Mouse (Mus musculus): ENCODE results near the gene Gdf2. TPM values are rescaled to one million over a fixed set of nuclear protein-coding genes. Genes with fewer than 3 reads are reported as not detected.
A peak's percentile ranks its signal among the peaks of the same experiment; 100 is the strongest.

Gdf2 gene
- polyA plus RNA-seq, 1 experiment from 2014 or later = not detected

DNA sequence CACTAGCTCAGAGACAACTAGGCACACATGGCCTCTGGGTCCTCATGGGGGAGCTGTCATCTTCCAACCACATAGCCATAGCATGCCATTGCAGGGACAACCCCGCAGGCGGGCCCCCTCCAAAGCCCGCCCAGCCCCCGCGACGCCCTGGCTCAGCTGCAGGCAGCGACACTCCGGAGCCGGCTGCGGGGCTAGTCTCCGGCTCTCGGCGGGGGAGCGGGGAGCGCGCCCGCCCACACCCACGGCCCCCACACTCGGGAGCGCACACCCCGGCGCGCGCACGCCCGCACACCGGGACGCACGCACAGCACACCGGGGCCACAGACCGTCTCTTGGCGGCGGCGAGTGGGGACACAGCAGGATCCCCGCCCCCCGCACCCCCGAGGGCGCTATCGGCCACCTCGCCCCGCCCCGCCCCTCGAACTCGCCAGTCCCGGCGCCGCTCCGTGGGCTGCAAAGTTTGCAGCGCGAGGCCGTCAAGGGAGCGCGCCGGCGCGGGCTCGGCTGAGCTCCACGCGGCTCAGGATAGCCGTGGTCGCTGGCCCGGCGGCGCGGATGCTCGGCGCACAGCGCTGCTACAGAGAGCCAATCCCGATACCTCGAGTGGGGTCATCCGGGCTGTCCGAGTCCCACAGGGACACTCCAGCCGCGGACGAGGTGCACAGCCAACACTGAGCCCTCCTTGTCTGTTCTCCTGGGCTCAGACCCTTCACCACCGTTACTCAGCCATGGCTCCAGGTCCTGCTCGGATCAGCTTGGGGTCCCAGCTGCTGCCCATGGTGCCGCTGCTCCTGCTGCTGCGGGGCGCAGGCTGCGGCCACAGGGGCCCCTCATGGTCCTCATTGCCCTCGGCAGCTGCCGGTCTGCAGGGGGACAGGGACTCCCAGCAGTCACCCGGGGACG lies 17.4 kb upstream of the Gdf2 start, which contains the start of gene Gdf10:
Gdf10 (plus strand) TSS at position 420 of the 903 bp plus-strand sequence.
- Histone ChIP-seq H3K9me3 (replicated peaks) (no peaks in the 10 kb centered on the region), H3K27ac (no peak within 1 kb of the TSS), H3K4me1 (peaks cover 23% of the 10 kb centered on the region), H3K9ac (peak within 1 kb of the TSS; percentile 60), H3K4me3 (peak within 1 kb of the TSS; percentile 52), H3K4me2 (peak within 1 kb of the TSS; percentile 90), H3K36me3 (ENCODE audit: poor library complexity, severe bottlenecking) (no peaks in the 10 kb centered on the region), H3K27me3 (peaks cover 58% of the 10 kb centered on the region)
- WGBS = under 1% methylated on average over 71 of the region's 85 CpGs
- peak; percentile 77 for ATAC-seq

DNA sequence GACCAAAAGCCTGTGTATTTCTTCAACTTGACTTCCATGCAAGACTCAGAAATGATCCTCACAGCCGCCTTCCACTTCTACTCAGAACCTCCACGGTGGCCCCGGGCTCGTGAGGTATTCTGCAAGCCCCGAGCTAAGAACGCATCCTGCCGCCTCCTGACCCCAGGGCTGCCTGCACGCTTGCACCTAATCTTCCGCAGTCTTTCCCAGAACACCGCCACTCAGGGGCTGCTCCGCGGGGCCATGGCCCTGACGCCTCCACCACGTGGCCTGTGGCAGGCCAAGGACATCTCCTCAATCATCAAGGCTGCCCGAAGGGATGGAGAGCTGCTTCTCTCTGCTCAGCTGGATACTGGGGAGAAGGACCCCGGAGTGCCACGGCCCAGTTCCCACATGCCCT lies 9.0 kb upstream of the Gdf2 start:
- Histone ChIP-seq H3K9ac (no peak overlapping the region), H3K4me2 (no peak overlapping the region), H3K36me3 (ENCODE audit: poor library complexity, severe bottlenecking) (no peaks in the 10 kb centered on the region), H3K27me3 (peaks cover 12% of the 10 kb centered on the region; the same call in 1 of the 2 replicates), H3K4me3 (no peak overlapping the region), H3K27ac (no peak overlapping the region), H3K4me1 (no peaks in the 10 kb centered on the region), H3K9me3 (replicated peaks) (no peaks in the 10 kb centered on the region)
- 76% methylated on average over 17 of the region's 17 CpGs for WGBS
- no peak for ATAC-seq

DNA sequence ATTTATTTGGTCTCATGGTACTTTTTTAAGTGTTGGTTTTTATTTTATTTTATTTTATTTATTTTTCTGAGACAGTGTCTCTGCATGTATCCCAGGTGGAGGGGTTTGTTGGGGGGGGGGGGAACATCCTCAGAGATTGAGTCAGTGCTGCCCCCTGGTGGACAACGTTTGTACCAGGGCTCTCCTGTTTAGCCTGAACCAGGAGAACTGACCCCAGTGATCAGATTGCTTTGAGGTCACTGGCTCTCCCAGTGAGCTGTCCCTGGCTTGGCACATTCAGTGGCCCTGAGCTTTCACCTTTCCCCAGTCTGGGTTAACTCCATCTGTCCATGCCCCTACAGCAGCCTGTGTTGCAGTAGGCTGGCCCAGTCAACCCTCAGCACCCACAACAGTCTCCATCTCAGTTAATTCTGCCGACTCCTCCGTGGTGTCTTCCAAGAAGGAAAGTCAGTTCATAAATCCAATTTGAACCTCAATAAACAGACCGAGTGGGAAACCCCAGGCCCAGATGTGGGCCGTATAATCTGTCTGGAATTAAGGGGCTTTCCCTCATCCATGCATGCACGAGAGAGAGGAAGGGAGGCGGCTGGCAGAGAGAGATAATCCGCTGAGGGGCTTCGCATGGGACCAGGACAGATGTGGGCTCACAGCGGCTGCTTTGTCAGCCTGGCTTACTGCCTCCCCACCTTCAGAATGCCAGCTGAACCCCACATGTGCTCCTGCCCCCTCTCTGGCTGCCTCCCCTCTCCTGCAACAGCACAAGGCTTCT lies 7.7 kb upstream of the Gdf2 start:
- WGBS = 66% methylated on average over 10 of the region's 10 CpGs
- no peak overlapping the region for H3K27ac ChIP-seq
- no peaks in the 10 kb centered on the region for H3K4me1 ChIP-seq
- ATAC-seq = peak; percentile 56; the same call in 1 of the 2 replicates
- no peak overlapping the region for H3K4me3 ChIP-seq
- no peak overlapping the region for H3K9ac ChIP-seq
- H3K4me2 ChIP-seq = no peak overlapping the region
- H3K27me3 ChIP-seq = peaks cover 12% of the 10 kb centered on the region; the same call in 1 of the 2 replicates
- no peaks in the 10 kb centered on the region for H3K9me3 ChIP-seq (replicated peaks)
- no peaks in the 10 kb centered on the region for H3K36me3 ChIP-seq (ENCODE audit: poor library complexity, severe bottlenecking)

DNA sequence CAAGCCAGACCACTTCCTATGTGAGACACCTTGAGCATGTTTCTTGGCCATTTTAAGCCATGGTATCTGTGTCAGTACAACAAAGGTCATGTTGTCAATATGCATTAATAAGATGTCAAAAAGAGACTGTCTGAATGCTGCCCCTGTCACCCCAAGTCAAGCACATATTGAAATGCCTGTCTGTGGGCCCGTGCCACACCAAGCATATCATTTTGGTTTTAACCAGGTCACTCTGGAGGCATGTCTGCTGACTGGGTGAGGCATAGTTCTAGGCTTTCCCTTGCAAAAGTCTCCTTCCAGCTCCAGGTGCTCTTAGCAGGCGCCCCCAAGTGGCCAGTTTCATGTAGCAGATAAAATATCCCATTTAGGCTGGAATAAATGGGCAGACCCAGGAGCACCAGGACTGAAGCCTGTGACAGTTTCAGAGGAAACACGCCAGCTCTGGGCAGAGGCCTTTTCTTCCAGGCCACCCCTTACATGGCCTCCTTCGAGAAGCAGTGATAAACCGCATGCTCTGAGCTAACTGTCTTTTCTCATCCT lies 7.0 kb upstream of the Gdf2 start:
- Histone ChIP-seq H3K27ac (no peak overlapping the region), H3K4me2 (no peak overlapping the region), H3K36me3 (ENCODE audit: poor library complexity, severe bottlenecking) (no peaks in the 10 kb centered on the region), H3K9ac (no peak overlapping the region), H3K9me3 (replicated peaks) (no peaks in the 10 kb centered on the region), H3K4me3 (no peak overlapping the region), H3K4me1 (no peaks in the 10 kb centered on the region), H3K27me3 (peaks cover 12% of the 10 kb centered on the region; the same call in 1 of the 2 replicates)
- peak; percentile 30; the same call in 1 of the 2 replicates for ATAC-seq
- WGBS = 43% methylated on average over 5 of the region's 5 CpGs

DNA sequence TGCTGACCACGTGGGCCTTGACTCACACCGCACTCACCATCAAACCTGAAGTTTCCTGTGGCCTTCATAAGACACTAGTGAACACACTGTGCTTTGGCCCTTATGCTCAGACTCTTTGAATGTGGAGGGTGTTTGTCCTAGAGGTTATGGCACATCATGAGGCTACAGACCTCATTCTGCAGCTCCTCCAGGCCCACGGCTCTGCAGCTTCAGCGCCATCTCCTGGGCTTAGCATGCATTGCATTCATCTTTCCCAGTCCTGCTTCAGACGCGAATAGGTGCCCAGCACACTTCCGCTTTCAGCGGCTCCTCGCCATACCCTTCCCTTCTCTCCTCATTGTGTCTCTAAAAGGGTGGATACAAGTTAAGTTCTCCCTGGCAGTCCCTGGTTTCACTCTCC lies 1.7 kb upstream of the Gdf2 start:
- peak; percentile 33; the same call in 1 of the 2 replicates for ATAC-seq
- Histone ChIP-seq H3K4me3 (no peak overlapping the region), H3K27me3 (no peaks in the 10 kb centered on the region), H3K9me3 (replicated peaks) (no peaks in the 10 kb centered on the region), H3K4me2 (peak overlapping the region; percentile 48), H3K27ac (no peak overlapping the region), H3K36me3 (ENCODE audit: poor library complexity, severe bottlenecking) (no peaks in the 10 kb centered on the region), H3K4me1 (0 out of 2 replicates have a peak, but pooled peaks cover 3% of the 10 kb centered on the region), H3K9ac (no peak overlapping the region; the same call in 1 of the 2 replicates)
- WGBS = 29% methylated on average over 9 of the region's 9 CpGs

DNA sequence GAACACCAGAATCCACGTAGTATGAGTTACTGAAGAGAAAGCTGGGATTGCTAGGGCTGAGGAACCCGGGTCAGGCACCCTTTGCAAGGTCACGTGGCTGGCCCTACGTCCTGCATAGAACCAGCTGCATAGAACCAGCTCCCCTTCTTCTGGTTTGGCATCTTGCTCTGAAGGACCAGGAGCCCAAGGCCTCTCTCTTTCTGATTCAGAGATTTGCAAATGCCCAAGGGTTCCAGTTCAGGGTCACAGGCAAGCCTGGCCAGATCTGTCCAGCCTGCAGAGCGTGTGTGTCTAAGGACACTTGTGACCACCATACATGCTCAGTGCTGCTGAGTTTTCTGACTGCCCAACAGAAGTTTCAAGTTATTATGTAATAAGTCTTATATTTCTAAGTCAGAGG lies 1.4 kb downstream of the Gdf2 start:
- Histone ChIP-seq H3K9ac (no peak overlapping the region), H3K36me3 (ENCODE audit: poor library complexity, severe bottlenecking) (no peaks in the 10 kb centered on the region), H3K4me3 (no peak overlapping the region), H3K9me3 (replicated peaks) (no peaks in the 10 kb centered on the region), H3K27ac (no peak overlapping the region), H3K4me2 (no peak overlapping the region), H3K4me1 (0 out of 2 replicates have a peak, but pooled peaks cover 3% of the 10 kb centered on the region), H3K27me3 (no peaks in the 10 kb centered on the region)
- no peak for ATAC-seq
- WGBS = 77% methylated on average over 5 of the region's 5 CpGs

DNA sequence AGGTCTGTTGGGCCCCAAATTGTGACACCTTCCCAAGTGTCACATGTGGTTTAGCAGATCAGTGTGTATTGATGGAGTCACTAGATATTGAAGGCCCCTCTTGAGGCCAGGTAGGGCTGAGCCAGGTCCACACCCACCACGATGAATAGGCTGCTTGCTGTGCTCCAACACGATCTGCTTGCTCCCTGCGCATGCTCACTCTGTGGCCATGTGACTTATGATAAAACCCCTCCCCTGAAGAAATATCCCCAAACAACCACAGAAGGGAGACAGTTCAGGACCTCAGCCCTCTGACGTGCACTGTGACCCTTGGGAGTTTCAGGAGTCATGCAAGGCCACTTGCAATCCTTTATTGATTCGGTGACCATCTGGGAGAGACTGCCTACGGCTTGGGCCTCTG lies 5.3 kb downstream of the Gdf2 start:
- WGBS = 88% methylated on average over 6 of the region's 6 CpGs
- Histone ChIP-seq H3K27me3 (no peaks in the 10 kb centered on the region), H3K36me3 (ENCODE audit: poor library complexity, severe bottlenecking) (no peaks in the 10 kb centered on the region), H3K9ac (no peak overlapping the region), H3K4me1 (no peaks in the 10 kb centered on the region), H3K27ac (no peak overlapping the region), H3K4me2 (no peak overlapping the region), H3K4me3 (no peak overlapping the region), H3K9me3 (replicated peaks) (no peaks in the 10 kb centered on the region)
- ATAC-seq = no peak

DNA sequence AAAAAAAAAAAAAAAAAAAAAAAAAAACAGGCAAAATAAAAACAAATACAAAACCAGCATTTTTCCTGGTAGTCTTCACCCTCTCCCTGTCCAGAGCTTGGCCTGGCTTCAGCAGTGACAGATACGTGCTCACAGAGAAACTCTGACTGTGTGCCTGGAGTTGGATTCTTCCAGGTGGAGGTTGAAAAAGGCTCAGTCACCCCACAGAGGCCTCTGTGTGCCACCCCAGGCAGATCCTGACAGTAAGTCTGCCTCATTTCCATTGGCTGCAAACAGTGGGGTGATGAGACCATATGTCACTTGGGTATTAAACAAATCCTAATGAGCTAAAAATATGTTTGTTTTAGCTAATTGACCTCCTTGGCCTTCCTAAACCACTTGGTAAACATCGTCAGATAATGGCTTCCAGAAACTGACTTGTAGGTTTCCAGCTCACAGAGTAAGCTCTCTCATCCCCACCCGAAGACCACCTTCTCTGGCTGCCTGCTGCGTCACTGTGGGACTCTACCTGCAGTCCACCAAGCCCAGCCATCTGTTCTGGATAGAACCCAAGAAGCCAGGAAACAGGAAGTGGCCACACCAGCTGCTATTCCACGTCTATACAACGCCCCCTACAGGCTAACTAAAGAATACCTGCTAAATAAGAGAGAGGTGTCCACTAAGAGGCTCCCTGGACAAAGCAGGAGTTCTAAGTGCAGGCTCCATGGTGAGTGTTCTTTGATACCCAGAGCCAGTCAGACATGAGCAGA lies 11.6 kb downstream of the Gdf2 start:
- H3K27me3 ChIP-seq = no peaks in the 10 kb centered on the region
- H3K4me1 ChIP-seq = no peaks in the 10 kb centered on the region
- no peak for ATAC-seq
- no peaks in the 10 kb centered on the region for H3K9me3 ChIP-seq (replicated peaks)
- no peak overlapping the region for H3K9ac ChIP-seq
- H3K36me3 ChIP-seq (ENCODE audit: poor library complexity, severe bottlenecking) = no peaks in the 10 kb centered on the region
- H3K4me3 ChIP-seq = no peak overlapping the region
- H3K4me2 ChIP-seq = no peak overlapping the region
- WGBS = 65% methylated on average over 6 of the region's 6 CpGs
- no peak overlapping the region for H3K27ac ChIP-seq

DNA sequence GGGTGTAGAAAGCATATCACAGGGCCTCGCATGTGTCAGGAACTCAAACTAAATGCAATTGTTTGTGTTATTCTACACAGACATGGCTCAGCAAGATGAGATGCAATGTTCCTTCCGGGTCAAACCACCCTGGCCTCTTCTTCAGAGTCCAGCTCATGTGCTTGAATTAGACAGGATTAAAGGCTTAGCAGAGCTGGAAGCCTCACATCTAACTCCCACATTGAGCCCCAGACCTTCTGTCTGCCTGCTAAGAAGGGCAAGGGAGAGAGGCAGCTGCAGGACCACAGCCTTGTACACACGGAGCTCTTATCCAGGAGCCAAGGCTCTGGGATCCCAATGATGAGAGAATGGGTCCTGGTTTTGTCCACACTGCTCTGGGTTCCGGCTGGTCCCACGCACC lies 12.9 kb downstream of the Gdf2 start, which contains the start of gene Rbp3:
Rbp3 (plus strand) TSS at position 243 of the 400 bp plus-strand sequence.
- Histone ChIP-seq H3K27me3 (no peaks in the 10 kb centered on the region), H3K36me3 (ENCODE audit: poor library complexity, severe bottlenecking) (no peaks in the 10 kb centered on the region), H3K27ac (no peak within 1 kb of the TSS), H3K4me2 (no peak within 1 kb of the TSS), H3K9ac (no peak within 1 kb of the TSS), H3K4me3 (no peak within 1 kb of the TSS), H3K9me3 (replicated peaks) (no peaks in the 10 kb centered on the region), H3K4me1 (no peaks in the 10 kb centered on the region)
- ATAC-seq = no peak
- 80% methylated on average over 5 of the region's 5 CpGs for WGBS

DNA sequence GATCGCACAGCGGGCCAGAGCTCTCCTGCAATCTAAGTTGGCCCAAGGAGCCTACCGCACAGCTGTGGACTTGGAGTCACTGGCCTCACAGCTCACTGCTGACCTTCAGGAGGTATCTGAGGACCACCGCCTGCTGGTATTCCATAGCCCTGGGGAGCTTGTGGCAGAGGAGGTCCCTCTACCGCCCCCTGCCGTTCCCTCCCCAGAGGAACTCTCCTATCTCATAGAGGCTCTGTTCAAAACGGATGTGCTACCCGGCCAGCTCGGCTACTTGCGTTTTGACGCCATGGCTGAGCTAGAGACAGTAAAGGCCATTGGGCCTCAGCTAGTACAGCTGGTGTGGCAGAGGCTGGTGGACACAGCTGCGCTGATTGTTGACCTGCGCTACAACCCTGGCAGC lies 15.2 kb downstream of the Gdf2 start:
- H3K4me3 ChIP-seq = no peak overlapping the region

DNA sequence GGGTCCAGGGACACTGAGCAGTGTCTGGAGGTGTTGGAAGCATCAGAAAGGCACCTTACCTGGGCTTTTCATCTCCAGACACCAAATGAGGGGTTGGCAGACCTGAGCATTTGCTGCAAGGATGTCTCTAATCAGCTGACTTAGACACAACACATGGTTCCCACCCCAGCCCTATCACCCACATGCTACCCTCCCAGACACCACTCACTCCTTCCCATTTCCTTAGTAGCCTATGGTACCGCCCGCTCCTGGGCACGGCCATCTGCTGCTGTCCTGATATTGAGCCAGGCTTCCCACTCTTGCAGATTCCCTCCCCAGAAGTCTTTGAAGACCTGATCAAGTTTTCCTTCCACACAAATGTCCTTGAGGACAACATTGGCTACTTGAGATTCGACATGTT lies 17.3 kb downstream of the Gdf2 start:
- Histone ChIP-seq H3K9ac (no peak overlapping the region), H3K4me2 (no peak overlapping the region), H3K27ac (no peak overlapping the region), H3K27me3 (no peaks in the 10 kb centered on the region), H3K4me1 (no peaks in the 10 kb centered on the region), H3K36me3 (ENCODE audit: poor library complexity, severe bottlenecking) (no peaks in the 10 kb centered on the region), H3K9me3 (replicated peaks) (no peaks in the 10 kb centered on the region), H3K4me3 (no peak overlapping the region)
- 95% methylated on average over 4 of the region's 4 CpGs for WGBS
- no peak for ATAC-seq

More for the DNA sequence above, 15.2 kb downstream of the Gdf2 start:
- WGBS = 83% methylated on average over 13 of the region's 13 CpGs
- Histone ChIP-seq H3K36me3 (ENCODE audit: poor library complexity, severe bottlenecking) (no peaks in the 10 kb centered on the region), H3K27ac (no peak overlapping the region), H3K4me2 (no peak overlapping the region), H3K27me3 (no peaks in the 10 kb centered on the region), H3K9ac (no peak overlapping the region), H3K9me3 (replicated peaks) (no peaks in the 10 kb centered on the region), H3K4me1 (no peaks in the 10 kb centered on the region)
- no peak for ATAC-seq

Data from forebrain, embryonic 13.5 days (tissue).